Mouse (Mus musculus): ENCODE results near the gene Tmem120b. TPM values are rescaled to one million over a fixed set of nuclear protein-coding genes. Genes with fewer than 3 reads are reported as not detected.

Tmem120b gene
- polyA plus RNA-seq, 1 experiment from 2014 or later, result 11.9 TPM

DNA sequence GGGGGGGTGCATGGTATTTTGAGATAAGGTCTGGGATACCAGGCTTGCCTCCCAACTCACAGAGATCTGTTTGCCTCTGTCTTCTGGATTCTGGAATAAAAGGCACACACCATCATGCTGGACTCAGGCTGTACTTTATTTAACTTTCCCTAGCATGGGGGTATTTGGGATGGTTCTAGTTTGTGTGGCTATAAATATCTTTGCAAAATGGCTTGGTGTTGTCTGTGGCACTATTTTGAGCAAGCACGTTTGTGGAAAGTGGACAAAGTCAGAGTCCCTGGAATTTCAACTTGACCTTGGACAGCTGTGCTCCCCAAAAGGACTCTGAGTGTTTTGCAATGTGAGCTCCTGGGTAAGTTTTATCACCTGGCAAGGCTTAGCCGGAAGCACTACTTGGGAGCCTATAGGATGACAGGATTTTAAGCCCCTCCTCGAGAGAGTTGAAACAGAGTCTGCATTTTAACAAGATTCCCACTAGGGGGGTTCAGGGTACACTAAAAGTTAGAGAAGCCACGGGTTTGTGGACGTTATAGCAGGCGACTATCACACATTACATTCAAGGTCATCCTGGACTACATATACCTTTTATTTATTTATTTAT is 720 bp upstream of the Tmem120b start:
- Histone ChIP-seq H3K27ac (ENCODE audit: low read length) (no peak overlapping the region), H3K9ac (replicated peaks; ENCODE audit: low read depth) (no peak overlapping the region), H3K4me3 (ENCODE audit: low read depth, low read length) (no peak overlapping the region), H3K4me2 (replicated peaks; ENCODE audit: low read depth, low read length) (no peak overlapping the region), H3K9me3 (ENCODE audit: low read length) (no peaks in the 10 kb centered on the region), H3K36me3 (ENCODE audit: insufficient read depth, low read length) (no peaks in the 10 kb centered on the region), H3K4me1 (ENCODE audit: insufficient read depth, low read depth, low read length) (no peaks in the 10 kb centered on the region), H3K27me3 (replicated peaks; ENCODE audit: insufficient read depth, low read length) (no peaks in the 10 kb centered on the region)
- TF ChIP-seq CTCF (IDR thresholded peaks at IDR 0.05), result peak; percentile 62
- 0 out of 2 replicates have a peak, but pooled peaks have one; percentile 20 for TF ChIP-seq EP300 (IDR thresholded peaks at IDR 0.05)
- peak; percentile 91 for DNase-seq (ENCODE audit: low spot score)
- WGBS, result 6% methylated on average over 6 of the region's 6 CpGs
- ATAC-seq, result peak; percentile 81

DNA sequence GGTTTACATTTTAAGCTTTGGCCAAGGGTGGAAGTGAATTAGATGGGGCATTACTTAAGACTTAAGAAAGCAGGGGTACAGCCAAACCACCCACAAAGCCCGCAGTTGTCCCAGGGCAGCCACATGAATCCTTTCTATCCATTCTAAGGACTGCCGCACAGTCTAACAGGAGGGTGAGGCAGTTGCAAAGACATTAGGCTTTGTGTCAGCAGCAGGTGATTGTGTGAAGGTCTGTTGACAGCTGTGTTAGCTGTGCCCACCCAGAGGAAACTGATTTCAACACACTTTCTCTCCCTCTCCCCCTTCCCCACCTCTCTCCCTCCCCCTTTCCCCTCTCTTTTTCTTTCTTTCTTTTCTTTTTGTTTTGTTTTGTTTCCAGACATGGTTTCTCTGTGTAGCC is 499 bp downstream of the Tmem120b start:
- no peak for ATAC-seq
- H3K9ac ChIP-seq (replicated peaks; ENCODE audit: low read depth), result no peak overlapping the region
- H3K9me3 ChIP-seq (ENCODE audit: low read length), result no peaks in the 10 kb centered on the region
- no peak overlapping the region for H3K4me3 ChIP-seq (ENCODE audit: low read depth, low read length)
- H3K4me2 ChIP-seq (replicated peaks; ENCODE audit: low read depth, low read length), result no peak overlapping the region
- H3K27ac ChIP-seq (ENCODE audit: low read length), result no peak overlapping the region
- no peaks in the 10 kb centered on the region for H3K27me3 ChIP-seq (replicated peaks; ENCODE audit: insufficient read depth, low read length)
- TF ChIP-seq EP300 (IDR thresholded peaks at IDR 0.05) (no peak), CTCF (IDR thresholded peaks at IDR 0.05) (no peak)
- DNase-seq (ENCODE audit: low spot score), result no peak
- no peaks in the 10 kb centered on the region for H3K36me3 ChIP-seq (ENCODE audit: insufficient read depth, low read length)
- 93% methylated on average over 2 of the region's 2 CpGs for WGBS
- H3K4me1 ChIP-seq (ENCODE audit: insufficient read depth, low read depth, low read length), result no peaks in the 10 kb centered on the region

GRCm38 (mm10) chr5:123075576-123076418 is 7.6 kb downstream of the Tmem120b start:
- peak; percentile 95 for DNase-seq (ENCODE audit: low spot score)
- Histone ChIP-seq H3K9ac (replicated peaks; ENCODE audit: low read depth) (peak overlapping the region; percentile 76), H3K36me3 (ENCODE audit: insufficient read depth, low read length) (no peaks in the 10 kb centered on the region), H3K9me3 (ENCODE audit: low read length) (no peaks in the 10 kb centered on the region), H3K27me3 (replicated peaks; ENCODE audit: insufficient read depth, low read length) (no peaks in the 10 kb centered on the region), H3K4me3 (ENCODE audit: low read depth, low read length) (peak overlapping the region; percentile 69), H3K27ac (ENCODE audit: low read length) (peak overlapping the region; percentile 69), H3K4me1 (ENCODE audit: insufficient read depth, low read depth, low read length) (peaks cover 8% of the 10 kb centered on the region; the same call in 1 of the 2 replicates), H3K4me2 (replicated peaks; ENCODE audit: low read depth, low read length) (peak overlapping the region; percentile 100)
- peak; percentile 97 for ATAC-seq
- TF ChIP-seq CTCF (IDR thresholded peaks at IDR 0.05), result no peak
- no peak for TF ChIP-seq EP300 (IDR thresholded peaks at IDR 0.05)
- WGBS, result 6% methylated on average over 34 of the region's 45 CpGs

DNA sequence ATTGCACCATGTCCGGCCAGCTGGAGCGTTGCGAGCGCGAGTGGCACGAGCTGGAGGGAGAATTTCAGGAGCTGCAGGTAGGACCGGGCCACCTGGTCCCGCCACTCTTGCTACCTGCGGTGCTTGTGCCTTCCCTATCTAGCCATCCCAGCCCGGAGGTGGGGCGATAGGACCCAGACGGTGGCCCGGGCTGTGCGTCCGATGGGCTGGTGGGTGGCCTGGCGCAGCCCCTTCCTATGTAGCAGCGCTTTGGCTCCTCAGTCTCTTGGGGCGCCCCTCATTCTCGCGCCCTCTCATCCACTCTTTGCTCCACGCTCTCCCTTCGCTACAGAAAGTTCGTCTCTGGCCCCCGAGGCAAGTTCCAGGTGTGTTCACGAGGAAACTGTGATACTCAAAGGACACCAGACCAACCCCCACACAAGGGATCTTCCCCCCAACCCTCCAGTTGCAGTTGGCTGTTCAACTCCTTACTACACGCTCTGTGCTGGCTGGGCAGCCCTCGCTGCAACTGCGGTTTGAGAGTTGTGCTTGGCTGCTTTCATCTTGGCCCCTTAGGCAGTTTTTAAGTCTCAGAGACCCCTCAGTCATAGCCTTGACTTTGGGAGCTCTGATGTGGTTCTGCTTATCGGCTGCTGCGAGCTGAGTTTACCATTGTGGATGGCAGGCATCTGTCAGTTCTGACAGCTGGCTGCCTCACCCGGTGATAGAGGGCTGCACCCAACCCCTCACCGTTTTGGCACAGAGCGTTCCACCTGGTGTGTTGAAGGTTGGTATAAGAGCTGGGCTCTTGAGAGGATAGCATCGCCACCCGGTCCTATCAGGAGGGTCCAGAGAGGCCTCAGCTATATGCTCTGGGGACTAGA is 8.4 kb downstream of the Tmem120b start:
- Histone ChIP-seq H3K27me3 (replicated peaks; ENCODE audit: insufficient read depth, low read length) (no peaks in the 10 kb centered on the region), H3K4me3 (ENCODE audit: low read depth, low read length) (peak overlapping the region; percentile 69), H3K9me3 (ENCODE audit: low read length) (no peaks in the 10 kb centered on the region), H3K4me1 (ENCODE audit: insufficient read depth, low read depth, low read length) (peaks cover 8% of the 10 kb centered on the region; the same call in 1 of the 2 replicates), H3K36me3 (ENCODE audit: insufficient read depth, low read length) (no peaks in the 10 kb centered on the region), H3K27ac (ENCODE audit: low read length) (peak overlapping the region; percentile 69), H3K9ac (replicated peaks; ENCODE audit: low read depth) (peak overlapping the region; percentile 76), H3K4me2 (replicated peaks; ENCODE audit: low read depth, low read length) (peak overlapping the region; percentile 100)
- WGBS, result 2% methylated on average over 33 of the region's 35 CpGs
- TF ChIP-seq CTCF (IDR thresholded peaks at IDR 0.05) (no peak), EP300 (IDR thresholded peaks at IDR 0.05) (no peak)
- ATAC-seq (peak; percentile 73), DNase-seq (ENCODE audit: low spot score) (peak; percentile 36)

DNA sequence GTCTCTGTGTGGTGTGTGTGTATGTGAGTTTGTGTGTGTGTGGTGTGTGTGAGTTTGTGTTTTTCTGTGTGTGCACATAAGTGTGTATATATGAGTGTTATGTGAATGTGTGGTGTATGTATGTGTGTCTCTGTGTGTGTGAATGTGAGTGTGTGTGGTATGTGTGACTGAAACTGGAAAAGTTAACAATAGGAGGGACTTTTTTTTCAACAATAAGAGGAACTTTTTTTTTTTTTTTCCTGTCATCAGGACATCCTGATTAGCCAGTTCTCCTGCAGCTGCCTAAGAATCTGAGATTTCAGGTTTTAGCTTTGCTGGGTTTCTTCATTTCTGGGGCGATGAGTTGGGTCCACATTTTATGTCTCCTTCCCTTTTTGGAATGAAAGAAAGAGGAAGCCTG is 11.4 kb downstream of the Tmem120b start:
- H3K4me2 ChIP-seq (replicated peaks; ENCODE audit: low read depth, low read length), result no peak overlapping the region
- DNase-seq (ENCODE audit: low spot score) (no peak), ATAC-seq (no peak)
- H3K27me3 ChIP-seq (replicated peaks; ENCODE audit: insufficient read depth, low read length), result no peaks in the 10 kb centered on the region
- H3K27ac ChIP-seq (ENCODE audit: low read length), result peak overlapping the region; percentile 39; the same call in 1 of the 2 replicates
- 62% methylated on average over 1 of the region's 1 CpGs for WGBS
- no peak overlapping the region for H3K9ac ChIP-seq (replicated peaks; ENCODE audit: low read depth)
- H3K36me3 ChIP-seq (ENCODE audit: insufficient read depth, low read length), result no peaks in the 10 kb centered on the region
- no peaks in the 10 kb centered on the region for H3K9me3 ChIP-seq (ENCODE audit: low read length)
- no peak overlapping the region for H3K4me3 ChIP-seq (ENCODE audit: low read depth, low read length)
- H3K4me1 ChIP-seq (ENCODE audit: insufficient read depth, low read depth, low read length), result peaks cover 8% of the 10 kb centered on the region; the same call in 1 of the 2 replicates
- TF ChIP-seq CTCF (IDR thresholded peaks at IDR 0.05), result no peak
- no peak for TF ChIP-seq EP300 (IDR thresholded peaks at IDR 0.05)

Measured in lung, postnatal 0 days (tissue).